Mouse (Mus musculus) regulatory T cell (primary cell): ENCODE results near the gene D6Ertd527e.

Source experiments
- in situ Hi-C: fragments of 300-600 bp; cut with MboI, MseI; formaldehyde crosslinking; loops from one replicate; pipeline ENCODE4 v1.15.1; 2025; ENCODE audit warnings: high pct_unique_total_duplicates

D6Ertd527e gene

GRCm38 (mm10) chr6:87103314-87103713 lies 1.2 kb upstream of the D6Ertd527e start:
- in situ Hi-C loops = no loop called here

GRCm38 (mm10) chr6:87111493-87111892 lies 6.9 kb downstream of the D6Ertd527e start:
- in situ Hi-C loops = no loop called here

GRCm38 (mm10) chr6:87112125-87112524 lies 7.6 kb downstream of the D6Ertd527e start:
- in situ Hi-C loops = no loop called here

GRCm38 (mm10) chr6:87115981-87116380 lies 11.4 kb downstream of the D6Ertd527e start:
- in situ Hi-C loops = no loop called here

GRCm38 (mm10) chr6:87116596-87116995 lies 12.1 kb downstream of the D6Ertd527e start:
- in situ Hi-C loops = no loop called here

GRCm38 (mm10) chr6:87119066-87119837 lies 14.7 kb downstream of the D6Ertd527e start:
- in situ Hi-C loops = no loop called here

GRCm38 (mm10) chr6:87119975-87120374 lies 15.4 kb downstream of the D6Ertd527e start:
- in situ Hi-C loops = no loop called here

- in situ Hi-C loops = no loop called here
Observed at GRCm38 (mm10) chr6:87120661-87121060, 16.1 kb downstream of the D6Ertd527e start.

- in situ Hi-C loops = no loop called here
Observed at GRCm38 (mm10) chr6:87121961-87122360, 17.4 kb downstream of the D6Ertd527e start.

- in situ Hi-C loops = no loop called here
Observed at GRCm38 (mm10) chr6:87123406-87123805, 18.9 kb downstream of the D6Ertd527e start.

- in situ Hi-C loops = no loop called here
Observed at GRCm38 (mm10) chr6:87123973-87124372, 19.4 kb downstream of the D6Ertd527e start.

- in situ Hi-C loops = no loop called here
Observed at GRCm38 (mm10) chr6:87127049-87127753, 22.7 kb downstream of the D6Ertd527e start.

- in situ Hi-C loops = no loop called here
Observed at GRCm38 (mm10) chr6:87129861-87130260, 25.3 kb downstream of the D6Ertd527e start.

GRCm38 (mm10) chr6:87130628-87131027 lies 26.1 kb downstream of the D6Ertd527e start:
- in situ Hi-C loops = no loop called here

GRCm38 (mm10) chr6:87131078-87131477 lies 26.5 kb downstream of the D6Ertd527e start:
- in situ Hi-C loops = no loop called here

- in situ Hi-C loops = no loop called here
Observed at GRCm38 (mm10) chr6:87133520-87133919, 29.0 kb downstream of the D6Ertd527e start.

GRCm38 (mm10) chr6:87133966-87134546 lies 29.5 kb downstream of the D6Ertd527e start:
- in situ Hi-C loops = no loop called here

GRCm38 (mm10) chr6:87138479-87138878 lies 33.9 kb downstream of the D6Ertd527e start:
- in situ Hi-C loops = no loop called here

- in situ Hi-C loops = no loop called here
Observed at GRCm38 (mm10) chr6:87139796-87140553, 35.4 kb downstream of the D6Ertd527e start.

- in situ Hi-C loops = no loop called here
Observed at GRCm38 (mm10) chr6:87142239-87142638, 37.7 kb downstream of the D6Ertd527e start.

- in situ Hi-C loops = no loop called here
Observed at GRCm38 (mm10) chr6:87143594-87143993, 39.0 kb downstream of the D6Ertd527e start.

GRCm38 (mm10) chr6:87147921-87148320 lies 43.4 kb downstream of the D6Ertd527e start:
- in situ Hi-C loops = no loop called here
